In the genomic region with DNA sequence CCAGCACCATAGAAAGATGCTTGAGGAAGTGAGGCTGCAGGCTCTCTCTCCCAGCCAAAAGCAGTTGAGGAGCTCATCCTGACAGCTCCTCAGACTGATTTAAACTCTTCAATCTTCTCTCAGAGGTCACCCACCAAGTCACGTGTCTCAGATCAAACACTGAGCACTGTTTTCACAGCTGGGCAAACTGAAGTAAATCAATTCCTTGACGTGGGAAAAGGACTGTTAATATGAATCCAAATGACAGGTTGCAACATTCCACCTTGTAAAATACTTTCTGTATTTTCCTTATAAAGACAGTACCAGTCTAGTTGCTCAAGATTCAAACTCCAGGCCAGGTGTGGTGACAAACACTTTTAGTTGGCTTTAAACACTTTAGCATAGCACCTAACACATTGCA, we compare ENCODE assay signal across 7 mouse cellular contexts. TPM values are rescaled to one million over a fixed set of nuclear protein-coding genes. Genes with fewer than 3 reads are reported as not detected.
DNase-seq lines count a peak whose midpoint lies in the region; ATAC-seq and TF ChIP-seq lines count a peak whose summit lies in the region.

No protein-coding gene starts in this region.

- H3K79me3 ChIP-seq in C2C12 (ENCODE audit: low read depth): peaks cover 36% of the 10 kb centered on the region

- no peak overlapping the region for H3K27ac ChIP-seq in forebrain, postnatal 0 days (ENCODE audit: low read depth, low read length)
- no peak overlapping the region for H3K27ac ChIP-seq in liver, embryonic 15.5 days (replicated peaks)

- H3K36me3 ChIP-seq in C2C12 (ENCODE audit: control insufficient read depth, insufficient read depth): peaks cover 27% of the 10 kb centered on the region
- peaks cover 17% of the 10 kb centered on the region for H3K36me3 ChIP-seq in forebrain, postnatal 0 days (ENCODE audit: insufficient read depth)
- H3K36me3 ChIP-seq in liver, embryonic 15.5 days (replicated peaks): peaks cover 31% of the 10 kb centered on the region

- H3K4me1 ChIP-seq in forebrain, postnatal 0 days (ENCODE audit: insufficient read depth): peaks cover 16% of the 10 kb centered on the region
- peaks cover 38% of the 10 kb centered on the region for H3K4me1 ChIP-seq in liver, embryonic 15.5 days (replicated peaks)

- peak overlapping the region; percentile 73 for H3K4me2 ChIP-seq in forebrain, postnatal 0 days (ENCODE audit: low read depth)
- H3K4me2 ChIP-seq in liver, embryonic 15.5 days: peak overlapping the region; percentile 93

- DNase-seq in 416B (ENCODE audit: low read depth): peak; percentile 13
- DNase-seq in forebrain, postnatal 0 days: no peak
- DNase-seq in urinary bladder, postnatal 14 days (ENCODE audit: low spot score): no peak
- DNase-seq in layer of hippocampus, adult 18-20 months (ENCODE audit: low spot score in 2 of 2): no peak

- WGBS in forebrain, postnatal 0 days: 44% methylated on average over 2 of the region's 2 CpGs
- WGBS in liver, embryonic 15.5 days (ENCODE audit: insufficient replicate concordance): 23% methylated on average over 2 of the region's 2 CpGs

- H3ac ChIP-seq in C2C12 (ENCODE audit: control insufficient read depth, insufficient read length, low read depth): no peak overlapping the region

- H3K79me2 ChIP-seq in C2C12 (ENCODE audit: control insufficient read depth, insufficient read depth): peaks cover 63% of the 10 kb centered on the region

- peak overlapping the region; percentile 91; the same call in 1 of the 2 replicates for H3K9ac ChIP-seq in forebrain, postnatal 0 days
- H3K9ac ChIP-seq in liver, embryonic 15.5 days: peak overlapping the region; percentile 99; the same call in 1 of the 2 replicates

- ATAC-seq in forebrain, postnatal 0 days: no peak
- no peak for ATAC-seq in liver, embryonic 15.5 days (ENCODE audit: insufficient read depth)
- ATAC-seq in granulocyte monocyte progenitor cell, adult 5-6 weeks (replicated peaks; ENCODE audit: poor library complexity, severe bottlenecking): no peak

- no peak overlapping the region for H3K4me3 ChIP-seq in C2C12 (ENCODE audit: insufficient read depth, poor library complexity, severe bottlenecking)
- peak overlapping the region; percentile 98; the same call in 1 of the 2 replicates for H3K4me3 ChIP-seq in forebrain, postnatal 0 days (ENCODE audit: low read depth, low read length)
- H3K4me3 ChIP-seq in liver, embryonic 15.5 days (replicated peaks): peak overlapping the region; percentile 91

- H3K27me3 ChIP-seq in C2C12 (ENCODE audit: control insufficient read depth, insufficient read depth, insufficient read length): no peaks in the 10 kb centered on the region
- H3K27me3 ChIP-seq in forebrain, postnatal 0 days (ENCODE audit: insufficient read depth, low read length): no peaks in the 10 kb centered on the region
- no peaks in the 10 kb centered on the region for H3K27me3 ChIP-seq in liver, embryonic 15.5 days

- TF ChIP-seq CTCF in C2C12 (IDR thresholded peaks at IDR 0.05; ENCODE audit: control insufficient read depth, insufficient read depth, insufficient read length): no peak
- no peak for TF ChIP-seq CTCF in forebrain, postnatal 0 days (IDR thresholded peaks at IDR 0.05; ENCODE audit: low read depth)

- no peaks in the 10 kb centered on the region for H3K9me3 ChIP-seq in forebrain, postnatal 0 days (ENCODE audit: low read length)
- no peaks in the 10 kb centered on the region for H3K9me3 ChIP-seq in liver, embryonic 15.5 days (replicated peaks)

TF ChIP-seq in C2C12, 6 proteins besides CTCF, POLR2A, EP300 and RAD21:
- no peak for TF ChIP-seq CEBPB (IDR thresholded peaks at IDR 0.05; ENCODE audit: low read depth)
- TF ChIP-seq MYOG (IDR thresholded peaks at IDR 0.05; ENCODE audit: control insufficient read depth, extremely low read depth, insufficient read length): no peak
- TF ChIP-seq MAX (IDR thresholded peaks at IDR 0.05): no peak
- TF ChIP-seq USF1 (IDR thresholded peaks at IDR 0.05; ENCODE audit: low read depth): peak; percentile 2
- TF ChIP-seq FOSL1 (IDR thresholded peaks at IDR 0.05; ENCODE audit: insufficient read depth, low read length, poor library complexity, severe bottlenecking): no peak
TF ChIP-seq in C2C12: peak in this region for 1.

RNA-seq across cellular contexts. Expression of gene Txndc11, which starts 1.6 kb away (rescaled TPM):
- 13.8 TPM for polyA plus RNA-seq in C2C12 (2012; fragmentation: generic; extraction: Trizol)
- total RNA-seq in forebrain, postnatal 0 days (2014; rRNA removed): 40.5 and 43.8 TPM in 2 replicates
- 26.8 and 29.9 TPM in 2 replicates for polyA plus RNA-seq in forebrain, postnatal 0 days (2015; fragmentation: Nextera tagmentation; extraction: Ambion mirVana)
- polyA plus RNA-seq in liver, embryonic 15.5 days (2015; fragmentation: Nextera tagmentation; extraction: Ambion mirVana): 15.7 and 15.9 TPM in 2 replicates
- 10 to 100 TPM; 26.4 to 28.5 TPM for total RNA-seq in layer of hippocampus, adult 18-20 months (2021)
- 52.8 and 71.7 TPM in 2 replicates for total RNA-seq in granulocyte monocyte progenitor cell, adult 5-6 weeks (2014; fragmentation: Nextera tagmentation)
- 36.8 and 44.6 TPM in 2 replicates for total RNA-seq in granulocyte monocyte progenitor cell, adult 5-6 weeks (2017)

RNA-seq across cellular contexts. Expression of gene Zc3h7a, which starts 43.4 kb away (rescaled TPM):
- 10.2 TPM for polyA plus RNA-seq in C2C12 (2012; fragmentation: generic; extraction: Trizol)
- 61.7 and 76.6 TPM in 2 replicates for total RNA-seq in forebrain, postnatal 0 days (2014; rRNA removed)
- 20.3 and 32.2 TPM in 2 replicates for polyA plus RNA-seq in forebrain, postnatal 0 days (2015; fragmentation: Nextera tagmentation; extraction: Ambion mirVana)
- polyA plus RNA-seq in liver, embryonic 15.5 days (2015; fragmentation: Nextera tagmentation; extraction: Ambion mirVana): 33.2 and 38.4 TPM in 2 replicates
- total RNA-seq in layer of hippocampus, adult 18-20 months (2021): 10 to 100 TPM; 59.9 to 62.2 TPM
- total RNA-seq in granulocyte monocyte progenitor cell, adult 5-6 weeks (2014; fragmentation: Nextera tagmentation): 178 and 213 TPM in 2 replicates
- total RNA-seq in granulocyte monocyte progenitor cell, adult 5-6 weeks (2017): 208 and 260 TPM in 2 replicates
